Mouse (Mus musculus) bone marrow, adult 2 months (tissue): ENCODE data around the gene Iqcd.

ENCODE experiments used
- CTCF ChIP-seq: fragments of 200-500 bp; IDR thresholded peaks from 2 replicates; pipeline ENCODE4 v1.5.1; 2011; ENCODE audit warnings: low read length, control low read depth; ENCODE audit not compliant: control insufficient read depth, insufficient read depth
- POLR2A ChIP-seq: fragments of 200-500 bp; IDR thresholded peaks from 2 replicates; pipeline ENCODE4 v1.6.1; 2011; ENCODE audit warnings: low read depth, mild to moderate bottlenecking, control low read depth, low read length, borderline replicate concordance; ENCODE audit not compliant: control insufficient read depth

DNA sequence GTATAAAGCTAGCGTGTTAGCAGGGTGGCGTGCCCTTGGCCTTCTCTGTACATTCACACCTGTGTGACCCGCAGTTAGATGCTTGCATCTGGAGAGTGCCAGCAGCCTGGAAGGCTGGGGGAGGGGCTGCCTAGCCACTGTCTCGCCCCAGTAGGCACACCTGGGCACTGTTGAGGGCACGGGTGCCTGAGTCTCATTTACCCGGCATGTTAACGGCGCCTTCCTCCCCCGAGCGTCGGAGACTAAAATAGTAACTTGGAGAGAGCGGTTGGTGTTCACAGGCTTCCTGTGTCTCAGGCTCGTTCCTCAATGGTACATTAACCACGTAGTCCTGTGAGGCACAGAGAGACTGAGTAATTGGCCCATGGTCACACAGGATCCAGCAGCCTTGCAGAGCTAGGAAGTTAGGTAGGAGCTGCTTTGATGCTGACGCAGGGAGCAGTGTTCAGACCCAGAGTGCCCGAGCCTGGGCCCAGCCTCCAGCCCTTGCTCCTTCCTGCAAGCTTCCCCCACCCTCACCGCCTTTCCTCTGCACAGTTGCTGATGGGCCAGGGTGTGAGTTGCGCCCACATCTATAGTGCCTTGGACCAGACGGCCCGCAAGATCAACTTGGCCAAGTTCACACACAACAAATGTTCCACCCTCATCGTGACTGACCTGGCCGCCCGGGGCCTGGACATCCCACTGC lies 32.4 kb downstream of the Iqcd start:
- TF ChIP-seq CTCF (no peak), POLR2A (0 out of 2 replicates have a peak, but pooled peaks have one; percentile 10)
